Mouse (Mus musculus) kidney, embryonic 16.5 days (tissue): ENCODE results near the gene Unc13d. TPM values are rescaled to one million over a fixed set of nuclear protein-coding genes. Genes with fewer than 3 reads are reported as not detected.

Experiments used
- ATAC-seq: fragments of 200-750 bp; cut with Nextera tagmentation; 2 replicates; pipeline ENCODE4 v1.8.0; 2017; ENCODE audit warnings: moderate TSS enrichment; ENCODE audit not compliant: low FRiP score, low TSS enrichment
- H3K27ac ChIP-seq: fragments of 300-500 bp; sonication (generic); 2 replicates; pipeline ENCODE4 v1.5.1; 2014; ENCODE audit warnings: low read length
- H3K27me3 ChIP-seq: fragments of 300-500 bp; sonication (generic); 2 replicates; pipeline ENCODE4 v1.6.1; 2014; ENCODE audit warnings: low read length, control low read depth, mixed read lengths; ENCODE audit not compliant: insufficient read depth
- H3K36me3 ChIP-seq: fragments of 300-500 bp; sonication (generic); 2 replicates; pipeline ENCODE4 v1.6.1; 2014; ENCODE audit warnings: low read length, control low read depth, mixed read lengths; ENCODE audit not compliant: insufficient read depth
- H3K4me1 ChIP-seq: fragments of 300-500 bp; sonication (generic); 2 replicates; pipeline ENCODE4 v1.6.1; 2014; ENCODE audit warnings: low read length, control low read depth, mixed read lengths; ENCODE audit not compliant: insufficient read depth
- H3K4me2 ChIP-seq: fragments of 300-500 bp; sonication (generic); replicated peaks from 2 replicates; pipeline ENCODE4 v1.6.1; 2014; ENCODE audit warnings: low read depth, low read length
- H3K4me3 ChIP-seq: fragments of 300-500 bp; sonication (generic); 2 replicates; pipeline ENCODE4 v1.5.1; 2014; ENCODE audit warnings: mild to moderate bottlenecking, low read length
- H3K9ac ChIP-seq: fragments of 300-500 bp; sonication (generic); replicated peaks from 2 replicates; pipeline ENCODE4 v1.6.1; 2014; ENCODE audit warnings: low read length
- H3K9me3 ChIP-seq: fragments of 300-500 bp; sonication (generic); 2 replicates; pipeline ENCODE4 v1.6.1; 2016; ENCODE audit warnings: low read length, control low read depth
- WGBS: fragments of 180-500 bp; shearing (Covaris S2); extraction: QIAGEN DNeasy Blood & Tissue Kit; methylation state at CpG from one replicate; pipeline ENCODE4 v1.1.7; 2014; 5-methylcytosine and 5-hydroxymethylcytosine counted together
- polyA plus RNA-seq: library from polyadenylated mRNA; unstranded; fragments of >200 nt; fragmentation: Nextera tagmentation; extraction: Ambion mirVana; gene quantifications from 2 replicates; pipeline ENCODE4 v1.2.1, GENCODE M21; 2015

Gene Unc13d
- polyA plus RNA-seq, 1 experiment from 2014 or later = 1.00 TPM

DNA sequence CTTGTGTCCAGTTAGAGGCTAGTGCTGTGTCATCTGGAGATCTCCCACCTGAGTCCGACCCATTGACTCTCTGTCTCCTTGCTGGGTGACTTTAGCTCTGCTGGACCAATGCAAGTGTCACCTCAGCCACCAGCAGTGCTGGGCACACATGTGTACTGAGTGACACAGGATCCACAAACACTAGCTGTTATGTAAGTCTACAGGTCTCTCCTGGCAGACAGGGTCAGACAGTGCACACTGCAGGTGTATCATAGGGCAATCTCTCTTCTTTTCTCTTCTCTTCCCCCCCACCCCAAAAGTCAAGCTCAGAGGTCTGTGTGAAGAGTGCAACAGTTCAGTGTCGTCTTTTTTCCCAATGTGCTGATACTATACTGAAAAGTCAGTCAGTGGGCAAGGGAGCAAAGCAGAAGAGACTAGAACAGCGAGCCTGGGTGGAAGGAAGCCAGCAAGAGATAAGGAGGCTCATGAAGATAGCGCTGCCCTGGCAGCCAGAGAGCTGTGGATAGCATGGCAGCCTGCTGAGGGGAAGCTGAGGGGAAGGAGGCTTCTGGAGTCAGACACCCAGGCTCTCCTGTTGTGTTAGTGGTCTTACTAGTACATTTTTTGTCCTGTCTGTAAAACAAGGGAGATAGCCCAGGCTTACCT lies 20.4 kb downstream of the Unc13d start:
- 88% methylated on average over 4 of the region's 4 CpGs for WGBS
- Histone ChIP-seq H3K4me2 (no peak overlapping the region), H3K9me3 (no peaks in the 10 kb centered on the region), H3K36me3 (peaks cover 93% of the 10 kb centered on the region), H3K9ac (no peak overlapping the region), H3K4me3 (no peak overlapping the region), H3K27me3 (no peaks in the 10 kb centered on the region), H3K4me1 (no peaks in the 10 kb centered on the region), H3K27ac (no peak overlapping the region)
- no peak for ATAC-seq

GRCm38 (mm10) chr11:116055873-116056272 lies 21.9 kb downstream of the Unc13d start:
- H3K27ac ChIP-seq = no peak overlapping the region
- no peak overlapping the region for H3K9ac ChIP-seq
- H3K4me1 ChIP-seq = no peaks in the 10 kb centered on the region
- no peak for ATAC-seq
- 94% methylated on average over 11 of the region's 11 CpGs for WGBS
- H3K4me3 ChIP-seq = no peak overlapping the region
- H3K36me3 ChIP-seq = peaks cover 92% of the 10 kb centered on the region
- no peak overlapping the region for H3K4me2 ChIP-seq
- no peaks in the 10 kb centered on the region for H3K9me3 ChIP-seq
- no peaks in the 10 kb centered on the region for H3K27me3 ChIP-seq

DNA sequence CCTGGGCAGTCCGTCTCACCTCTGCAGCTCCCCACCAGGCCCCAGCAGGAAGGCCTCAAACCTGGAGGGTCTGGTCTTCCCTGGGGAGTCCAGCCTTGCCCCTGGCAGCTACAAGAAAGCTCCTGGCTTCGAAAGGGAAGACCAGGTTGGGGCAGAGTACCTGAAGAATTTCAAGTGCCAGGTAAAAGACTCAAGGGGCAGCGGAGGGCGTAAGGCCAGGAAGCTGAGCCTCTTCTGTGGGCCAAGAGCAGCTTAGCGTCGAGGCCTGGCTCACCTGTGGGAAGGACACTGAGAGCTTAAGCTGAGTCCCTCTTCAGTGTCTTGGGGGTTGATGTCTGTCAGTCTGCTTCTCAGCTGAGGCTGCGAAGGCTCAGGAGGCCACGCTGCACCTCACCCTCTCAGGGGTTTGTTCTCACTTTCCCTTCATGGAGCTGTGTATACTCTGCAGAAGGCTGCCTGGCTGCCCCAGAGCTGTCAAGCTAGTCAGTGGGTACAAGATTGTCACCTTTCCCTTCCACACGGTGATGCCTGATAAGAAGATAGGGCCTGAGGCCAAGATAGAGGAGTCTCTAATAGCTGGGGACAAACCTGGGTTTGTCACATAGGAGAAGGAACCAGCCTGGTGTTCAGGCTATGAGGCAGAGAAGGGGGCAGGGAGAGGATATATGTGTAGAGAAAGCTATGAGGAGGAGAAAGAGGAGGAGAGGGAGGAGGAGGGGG lies 24.1 kb downstream of the Unc13d start:
- WGBS = 98% methylated on average over 9 of the region's 9 CpGs
- H3K4me1 ChIP-seq = no peaks in the 10 kb centered on the region
- H3K27ac ChIP-seq = no peak overlapping the region
- H3K9ac ChIP-seq = no peak overlapping the region
- H3K9me3 ChIP-seq = no peaks in the 10 kb centered on the region; the same call in 1 of the 2 replicates
- no peak overlapping the region for H3K4me3 ChIP-seq
- ATAC-seq = no peak
- H3K27me3 ChIP-seq = no peaks in the 10 kb centered on the region
- peaks cover 92% of the 10 kb centered on the region for H3K36me3 ChIP-seq
- H3K4me2 ChIP-seq = no peak overlapping the region

DNA sequence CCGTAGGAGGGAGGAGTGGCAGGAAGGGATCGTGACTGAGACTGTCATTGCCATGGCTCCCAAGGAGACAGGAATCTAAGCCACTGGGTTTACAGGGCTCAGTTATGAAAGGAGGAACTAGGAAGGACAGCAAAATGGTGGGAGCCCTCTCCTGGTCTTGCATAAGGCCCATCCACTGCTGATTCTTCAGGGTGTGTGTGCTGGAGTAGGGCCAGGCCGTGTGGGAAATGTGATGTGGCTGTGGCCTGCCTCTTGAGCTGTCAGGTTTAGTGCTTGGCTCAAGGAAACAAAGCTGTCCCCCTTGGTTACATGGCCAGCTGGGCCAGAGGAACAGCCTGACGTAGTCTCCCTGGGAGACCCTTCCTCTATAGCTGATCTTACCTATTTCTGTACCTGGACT lies 27.6 kb downstream of the Unc13d start:
- no peak overlapping the region for H3K27ac ChIP-seq
- peaks cover 83% of the 10 kb centered on the region for H3K36me3 ChIP-seq
- H3K9ac ChIP-seq = no peak overlapping the region
- no peaks in the 10 kb centered on the region for H3K4me1 ChIP-seq
- H3K4me2 ChIP-seq = no peak overlapping the region
- no peak for ATAC-seq
- no peak overlapping the region for H3K4me3 ChIP-seq
- 81% methylated on average over 4 of the region's 4 CpGs for WGBS
- H3K9me3 ChIP-seq = no peaks in the 10 kb centered on the region; the same call in 1 of the 2 replicates
- H3K27me3 ChIP-seq = no peaks in the 10 kb centered on the region

DNA sequence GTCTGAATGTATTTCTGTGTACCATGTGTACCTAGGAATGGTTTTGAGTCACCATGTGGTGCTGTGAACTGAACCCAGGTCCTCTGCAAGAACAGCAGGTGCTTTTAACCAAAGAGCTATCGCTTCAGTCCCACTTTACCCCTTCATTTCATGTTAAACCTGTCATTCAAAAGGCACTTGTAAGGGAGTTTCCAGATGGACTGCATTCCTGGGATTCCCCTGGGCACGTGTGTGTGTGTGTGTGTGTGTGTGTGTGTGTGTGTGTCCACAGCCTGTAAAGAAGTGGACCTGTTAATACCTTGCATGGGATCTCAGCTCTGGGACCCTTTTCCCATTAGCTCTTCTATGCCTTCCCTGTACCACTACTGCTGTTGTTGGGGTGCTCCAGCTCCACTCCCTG lies 28.2 kb downstream of the Unc13d start:
- Histone ChIP-seq H3K4me2 (no peak overlapping the region), H3K9ac (no peak overlapping the region), H3K36me3 (peaks cover 77% of the 10 kb centered on the region), H3K27me3 (no peaks in the 10 kb centered on the region), H3K27ac (no peak overlapping the region), H3K4me3 (no peak overlapping the region), H3K4me1 (no peaks in the 10 kb centered on the region), H3K9me3 (no peaks in the 10 kb centered on the region; the same call in 1 of the 2 replicates)
- 77% methylated on average over 2 of the region's 2 CpGs for WGBS
- ATAC-seq = no peak

GRCm38 (mm10) chr11:116045173-116045572 lies 32.6 kb downstream of the Unc13d start:
- H3K4me1 ChIP-seq = no peaks in the 10 kb centered on the region
- H3K27ac ChIP-seq = no peak overlapping the region
- H3K36me3 ChIP-seq = peaks cover 52% of the 10 kb centered on the region
- no peak for ATAC-seq
- no peaks in the 10 kb centered on the region; the same call in 1 of the 2 replicates for H3K9me3 ChIP-seq
- no peaks in the 10 kb centered on the region for H3K27me3 ChIP-seq
- no peak overlapping the region for H3K9ac ChIP-seq
- no peak overlapping the region for H3K4me2 ChIP-seq
- WGBS = 93% methylated on average over 6 of the region's 6 CpGs
- no peak overlapping the region for H3K4me3 ChIP-seq

DNA sequence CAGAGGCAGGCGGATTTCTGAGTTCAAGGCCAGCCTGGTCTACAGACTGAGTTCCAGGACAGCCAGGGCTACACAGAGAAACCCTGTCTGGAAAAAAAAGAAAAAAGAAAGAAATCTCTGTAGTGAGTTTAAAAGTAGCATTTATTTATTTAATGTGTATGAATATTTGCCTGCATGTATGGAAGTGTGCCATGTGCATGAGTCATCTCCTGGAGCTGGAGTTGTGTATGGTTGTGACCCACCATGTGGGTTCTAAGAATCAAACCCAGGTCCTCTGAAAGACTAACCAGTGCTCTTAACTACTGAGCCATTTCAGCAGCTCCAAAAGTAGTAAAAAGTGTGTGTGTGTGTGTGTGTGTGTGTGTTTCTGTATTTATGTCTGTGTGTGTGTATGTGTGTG lies 34.5 kb downstream of the Unc13d start:
- no peak overlapping the region for H3K27ac ChIP-seq
- H3K9me3 ChIP-seq = no peaks in the 10 kb centered on the region
- no peak for ATAC-seq
- no peak overlapping the region for H3K4me2 ChIP-seq
- WGBS = 100% methylated on average over 1 of the region's 1 CpGs
- no peaks in the 10 kb centered on the region for H3K4me1 ChIP-seq
- H3K36me3 ChIP-seq = peaks cover 41% of the 10 kb centered on the region
- H3K27me3 ChIP-seq = no peaks in the 10 kb centered on the region
- H3K9ac ChIP-seq = no peak overlapping the region
- no peak overlapping the region for H3K4me3 ChIP-seq

GRCm38 (mm10) chr11:116042372-116043138 lies 35.2 kb downstream of the Unc13d start:
- Histone ChIP-seq H3K27ac (peak overlapping the region; percentile 31; the same call in 1 of the 2 replicates), H3K4me1 (no peaks in the 10 kb centered on the region), H3K27me3 (no peaks in the 10 kb centered on the region), H3K9ac (no peak overlapping the region), H3K4me3 (no peak overlapping the region), H3K36me3 (peaks cover 35% of the 10 kb centered on the region), H3K9me3 (no peaks in the 10 kb centered on the region), H3K4me2 (no peak overlapping the region)
- WGBS = 29% methylated on average over 5 of the region's 5 CpGs
- no peak; the same call in 1 of the 2 replicates for ATAC-seq

DNA sequence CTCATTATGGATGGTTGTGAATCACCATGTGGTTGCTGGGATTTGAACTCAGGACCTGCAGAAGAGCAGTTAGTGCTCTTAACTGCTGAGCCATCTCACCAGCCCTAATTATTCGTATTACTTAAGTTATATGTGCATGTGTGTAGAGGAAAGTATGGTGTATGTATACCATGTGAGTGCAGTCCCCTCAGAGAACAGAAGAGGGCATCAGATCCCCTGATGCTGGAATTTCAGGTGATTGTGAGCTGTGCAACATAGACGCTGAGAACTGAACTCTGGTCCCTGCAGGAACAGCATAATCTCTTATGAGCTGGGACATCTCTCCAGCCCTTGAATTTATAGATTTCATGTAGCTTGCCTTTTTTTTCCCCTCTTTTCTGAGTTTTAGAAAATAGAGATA lies 35.9 kb downstream of the Unc13d start:
- Histone ChIP-seq H3K36me3 (peaks cover 28% of the 10 kb centered on the region), H3K27ac (no peak overlapping the region), H3K4me3 (no peak overlapping the region), H3K4me2 (no peak overlapping the region), H3K9ac (no peak overlapping the region), H3K27me3 (no peaks in the 10 kb centered on the region), H3K9me3 (no peaks in the 10 kb centered on the region), H3K4me1 (no peaks in the 10 kb centered on the region)
- 97% methylated on average over 2 of the region's 2 CpGs for WGBS
- no peak for ATAC-seq
